Mouse (Mus musculus) erythroblast, embryonic 14.5 days (primary cell): ENCODE data around the gene Rab10. TPM values are rescaled to one million over a fixed set of nuclear protein-coding genes. Genes with fewer than 3 reads are reported as not detected.

Source experiments
- H3K27me3 ChIP-seq: 2 replicates; pipeline ENCODE4 v1.6.1; 2012; ENCODE audit warnings: inconsistent platforms; ENCODE audit not compliant: control insufficient read depth
- H3K36me3 ChIP-seq: 2 replicates; pipeline ENCODE4 v1.6.1; 2012; ENCODE audit warnings: mild to moderate bottlenecking, inconsistent platforms; ENCODE audit not compliant: control insufficient read depth
- H3K4me1 ChIP-seq: 2 replicates; pipeline ENCODE4 v1.6.1; 2012; ENCODE audit warnings: inconsistent platforms; ENCODE audit not compliant: control insufficient read depth
- H3K4me3 ChIP-seq: replicated peaks from 2 replicates; pipeline ENCODE3; 2012; ENCODE audit warnings: moderate library complexity, mild to moderate bottlenecking, inconsistent platforms
- H3K9me3 ChIP-seq: 2 replicates; pipeline ENCODE4 v1.6.1; 2012; ENCODE audit warnings: low read length, inconsistent platforms, mixed read lengths; ENCODE audit not compliant: control insufficient read depth
- GATA1 ChIP-seq: IDR thresholded peaks from 2 replicates; pipeline ENCODE4 v1.6.1; 2012; ENCODE audit warnings: low read length, inconsistent platforms, mixed read lengths
- TAL1 ChIP-seq: IDR thresholded peaks from 3 replicates; pipeline ENCODE4 v1.6.1; 2012; ENCODE audit warnings: low read length, inconsistent platforms, mixed read lengths
- polyA plus RNA-seq: library from polyadenylated mRNA; stranded (reverse); fragments of >175 nt; gene quantifications from 2 replicates; pipeline ENCODE4 v1.2.3, GENCODE M21; 2012

The Rab10 gene
- polyA plus RNA-seq = 7.9 and 8.6 TPM in 2 replicates

- peak within 1 kb of the TSS; percentile 78 for H3K4me3 ChIP-seq
- peaks cover 46% of the 10 kb centered on the region for H3K4me1 ChIP-seq
- TF ChIP-seq GATA1 (no peak), TAL1 (no peak)
Measured at GRCm38 (mm10) chr12:3309391-3310320, at the start of gene Rab10. Gene Rab10 (minus strand): TSS chr12:3309969.

DNA sequence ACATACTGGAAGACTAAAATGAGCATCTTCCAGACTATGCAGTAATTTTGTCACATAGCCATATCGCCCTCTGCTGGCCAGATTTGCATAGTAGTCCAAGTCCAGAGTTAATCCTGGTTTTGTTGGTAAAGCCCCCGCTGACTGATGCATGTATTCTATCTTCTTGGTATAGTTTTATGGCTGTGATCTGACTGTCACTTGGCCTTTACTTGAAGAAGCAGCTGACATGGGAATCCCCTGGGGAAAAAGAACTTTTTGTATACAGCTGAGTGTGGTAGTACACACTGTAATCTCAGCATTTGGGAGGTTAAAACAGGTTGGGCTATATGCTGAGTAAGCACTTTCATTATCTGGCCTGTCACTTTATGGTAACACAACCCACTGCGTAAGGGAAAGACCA, 49.5 kb upstream of the Rab10 start:
- no peaks in the 10 kb centered on the region for H3K4me1 ChIP-seq
- no peaks in the 10 kb centered on the region; the same call in 1 of the 2 replicates for H3K9me3 ChIP-seq
- H3K27me3 ChIP-seq = no peaks in the 10 kb centered on the region
- H3K36me3 ChIP-seq = no peaks in the 10 kb centered on the region
- TF ChIP-seq TAL1 (no peak), GATA1 (no peak)
- no peak overlapping the region for H3K4me3 ChIP-seq

More at GRCm38 (mm10) chr12:3309391-3310320, at the start of gene Rab10:
- Histone ChIP-seq H3K9me3 (no peaks in the 10 kb centered on the region), H3K27me3 (no peaks in the 10 kb centered on the region), H3K36me3 (peaks cover 27% of the 10 kb centered on the region)

DNA sequence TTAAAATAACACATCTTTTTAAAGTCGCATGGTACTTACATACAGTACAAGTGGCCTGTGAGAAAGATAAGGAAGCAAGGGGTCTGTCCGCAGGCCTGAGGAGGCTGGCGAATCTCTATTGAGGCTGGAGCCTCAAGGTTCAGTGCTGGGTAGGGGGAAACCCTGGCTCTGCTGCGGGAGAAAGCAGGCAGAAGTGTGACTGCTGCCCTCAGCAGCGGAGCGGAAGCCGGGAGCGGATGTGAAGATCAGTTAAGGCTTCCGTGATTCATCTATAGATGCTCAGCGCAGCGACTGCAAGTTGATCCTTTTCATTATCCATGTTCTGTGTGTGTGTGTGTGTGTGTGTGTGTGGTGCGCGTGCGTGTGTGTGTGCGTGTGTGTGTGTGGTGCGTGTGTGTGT, 47.1 kb upstream of the Rab10 start:
- TF ChIP-seq TAL1 (no peak), GATA1 (no peak)
- no peaks in the 10 kb centered on the region for H3K36me3 ChIP-seq
- H3K4me1 ChIP-seq = no peaks in the 10 kb centered on the region
- no peaks in the 10 kb centered on the region; the same call in 1 of the 2 replicates for H3K9me3 ChIP-seq
- H3K4me3 ChIP-seq = no peak overlapping the region
- no peaks in the 10 kb centered on the region for H3K27me3 ChIP-seq

DNA sequence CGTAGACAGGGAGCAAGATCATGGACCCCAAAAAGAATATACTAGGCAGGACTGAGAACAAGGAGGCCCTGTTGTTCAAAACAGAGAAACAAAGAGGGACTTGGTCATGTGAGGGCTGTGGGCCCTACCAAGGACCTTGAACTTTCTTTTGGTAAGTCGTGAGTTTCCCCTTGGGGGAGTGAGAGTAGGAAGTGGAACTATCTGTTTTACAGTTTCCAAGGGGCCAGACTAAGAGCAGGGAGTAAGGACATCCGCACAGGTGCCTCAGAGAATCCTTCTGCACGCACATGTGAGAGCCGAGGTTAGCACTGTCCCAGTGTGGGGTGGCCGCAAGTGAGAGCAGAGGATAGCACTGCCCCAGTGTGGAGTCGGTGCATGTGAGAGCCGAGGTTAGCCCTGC, 45.3 kb upstream of the Rab10 start:
- H3K27me3 ChIP-seq = no peaks in the 10 kb centered on the region
- no peaks in the 10 kb centered on the region for H3K36me3 ChIP-seq
- no peak overlapping the region for H3K4me3 ChIP-seq
- H3K4me1 ChIP-seq = no peaks in the 10 kb centered on the region
- no peaks in the 10 kb centered on the region; the same call in 1 of the 2 replicates for H3K9me3 ChIP-seq
- TF ChIP-seq TAL1 = no peak
- TF ChIP-seq GATA1 = no peak

DNA sequence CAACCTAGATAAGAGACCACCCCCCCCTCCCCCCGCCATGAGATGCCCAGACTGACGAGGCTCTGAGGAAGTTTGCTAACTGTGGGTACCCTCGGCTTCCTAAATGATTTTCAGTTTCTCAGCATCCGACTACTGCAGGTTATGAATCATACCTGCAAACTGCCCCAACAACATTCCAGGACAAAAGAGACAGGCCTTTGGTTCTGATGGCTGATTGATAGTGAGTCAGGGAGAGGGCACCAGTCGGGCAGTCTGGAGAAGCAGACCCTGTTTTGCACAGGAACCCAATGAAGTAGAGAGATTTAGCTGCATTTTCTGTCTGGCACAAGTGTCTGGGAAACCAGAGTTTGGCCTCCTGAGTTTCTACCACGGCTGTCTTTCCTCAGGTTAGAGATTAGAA, 42.4 kb upstream of the Rab10 start:
- no peak for TF ChIP-seq GATA1
- no peak for TF ChIP-seq TAL1

DNA sequence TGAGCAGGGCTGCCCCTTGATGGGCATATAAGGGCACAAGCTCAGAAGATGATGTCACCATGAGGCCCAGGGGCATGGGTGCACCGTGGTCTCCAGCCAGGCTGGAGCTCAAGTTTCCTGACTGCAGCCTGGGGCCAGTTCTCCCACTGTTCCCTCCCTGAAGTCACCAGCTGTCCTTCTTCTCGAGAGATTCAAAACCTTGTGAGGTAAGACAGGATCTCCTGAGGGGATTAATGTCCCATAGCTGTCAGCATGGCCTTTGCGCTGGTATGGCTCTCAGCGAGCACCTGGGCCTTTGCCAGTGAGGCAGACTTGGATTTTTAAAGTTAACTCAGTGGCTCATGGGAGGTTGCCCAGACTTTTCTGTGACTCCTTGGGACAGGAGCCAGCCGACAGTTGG, 40.4 kb upstream of the Rab10 start:
- H3K36me3 ChIP-seq = no peaks in the 10 kb centered on the region
- no peaks in the 10 kb centered on the region for H3K9me3 ChIP-seq
- no peak for TF ChIP-seq TAL1
- no peak for TF ChIP-seq GATA1
- H3K4me3 ChIP-seq = no peak overlapping the region
- no peaks in the 10 kb centered on the region for H3K4me1 ChIP-seq
- H3K27me3 ChIP-seq = no peaks in the 10 kb centered on the region

More for the DNA sequence above, 42.4 kb upstream of the Rab10 start:
- H3K27me3 ChIP-seq = no peaks in the 10 kb centered on the region
- H3K4me3 ChIP-seq = no peak overlapping the region
- H3K4me1 ChIP-seq = no peaks in the 10 kb centered on the region
- no peaks in the 10 kb centered on the region for H3K36me3 ChIP-seq
- no peaks in the 10 kb centered on the region for H3K9me3 ChIP-seq

DNA sequence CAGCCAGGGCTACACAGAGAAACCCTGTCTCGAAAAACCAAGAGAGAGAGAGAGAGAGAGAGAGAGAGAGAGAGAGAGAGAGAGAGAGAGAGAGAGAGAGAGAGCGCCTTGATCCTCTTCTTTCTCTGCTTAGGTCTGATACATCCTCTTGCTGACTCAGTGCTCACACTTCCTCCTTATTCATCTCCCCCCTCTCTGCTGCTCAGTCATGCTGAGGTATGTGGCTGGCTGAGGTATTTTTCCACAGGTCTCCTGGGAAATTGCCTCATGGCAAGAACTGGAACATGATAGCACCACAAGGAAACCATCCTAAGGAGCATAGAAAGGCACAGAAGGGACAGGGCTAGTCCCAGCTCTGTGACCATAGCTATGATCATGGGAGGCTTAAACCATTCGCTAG, 39.6 kb upstream of the Rab10 start:
- Histone ChIP-seq H3K9me3 (no peaks in the 10 kb centered on the region), H3K27me3 (no peaks in the 10 kb centered on the region), H3K4me1 (no peaks in the 10 kb centered on the region), H3K36me3 (no peaks in the 10 kb centered on the region), H3K4me3 (no peak overlapping the region)
- TF ChIP-seq TAL1 = no peak
- TF ChIP-seq GATA1 = no peak

DNA sequence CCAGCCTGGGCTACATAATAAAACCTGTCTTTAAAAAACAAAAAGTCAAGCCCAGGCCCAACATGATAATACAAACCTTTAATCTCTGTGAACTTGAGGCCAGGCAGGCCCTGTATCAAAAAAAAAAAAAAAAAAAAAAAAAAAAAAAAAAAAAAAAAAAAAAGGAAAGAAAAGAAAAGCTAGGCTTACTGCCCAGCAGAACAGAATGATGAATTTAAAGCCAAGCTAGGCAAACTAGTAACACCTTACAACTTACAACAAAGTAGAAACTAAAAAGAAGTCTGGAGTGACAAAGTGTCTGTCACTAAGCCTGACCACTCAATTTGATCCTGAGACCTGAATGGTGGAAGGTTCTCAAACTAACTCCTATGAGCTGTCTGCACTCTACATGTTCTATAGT, 37.9 kb upstream of the Rab10 start:
- no peaks in the 10 kb centered on the region for H3K36me3 ChIP-seq
- no peaks in the 10 kb centered on the region for H3K9me3 ChIP-seq
- H3K4me1 ChIP-seq = no peaks in the 10 kb centered on the region
- H3K27me3 ChIP-seq = no peaks in the 10 kb centered on the region
- H3K4me3 ChIP-seq = no peak overlapping the region
- TF ChIP-seq GATA1 = no peak
- no peak for TF ChIP-seq TAL1

- Histone ChIP-seq H3K4me1 (no peaks in the 10 kb centered on the region), H3K4me3 (no peak overlapping the region), H3K9me3 (no peaks in the 10 kb centered on the region), H3K36me3 (no peaks in the 10 kb centered on the region), H3K27me3 (no peaks in the 10 kb centered on the region)
- TF ChIP-seq TAL1 = no peak
- TF ChIP-seq GATA1 = no peak
Measured at GRCm38 (mm10) chr12:3345038-3345437, 35.3 kb upstream of the Rab10 start.
